8 mouse cellular contexts compared by ENCODE assay signal in genomic region chr6:89613336-89614106, GRCm38 (mm10). TPM values are rescaled to one million over a fixed set of nuclear protein-coding genes. Genes with fewer than 3 reads are reported as not detected.
DNase-seq lines count a peak whose midpoint lies in the region; ATAC-seq lines count a peak whose summit lies in the region.

No protein-coding gene starts in this region.

- H3K27ac ChIP-seq in heart, embryonic 13.5 days (replicated peaks) = peak overlapping the region; percentile 42; the same call in 1 of the 2 replicates
- peak overlapping the region; percentile 28; the same call in 1 of the 2 replicates for H3K27ac ChIP-seq in embryonic facial prominence, embryonic 13.5 days
- peak overlapping the region; percentile 80 for H3K27ac ChIP-seq in midbrain, embryonic 15.5 days

- peaks cover 9% of the 10 kb centered on the region; the same call in 1 of the 2 replicates for H3K4me1 ChIP-seq in heart, embryonic 13.5 days
- peaks cover 9% of the 10 kb centered on the region for H3K4me1 ChIP-seq in embryonic facial prominence, embryonic 13.5 days
- peaks cover 26% of the 10 kb centered on the region for H3K4me1 ChIP-seq in midbrain, embryonic 15.5 days

- H3K9me3 ChIP-seq in heart, embryonic 13.5 days = no peaks in the 10 kb centered on the region
- no peaks in the 10 kb centered on the region for H3K9me3 ChIP-seq in embryonic facial prominence, embryonic 13.5 days
- H3K9me3 ChIP-seq in midbrain, embryonic 15.5 days = no peaks in the 10 kb centered on the region

- no peak for DNase-seq in heart, adult 9 months (ENCODE audit: low spot score in 2 of 2)
- DNase-seq in layer of hippocampus, adult 18-20 months (ENCODE audit: low spot score in 2 of 2) = peak; percentile 63 to 83
- DNase-seq in ovary, adult 18-20 months (ENCODE audit: low spot score) = no peak
- no peak for DNase-seq in natural killer cell, adult 2 months (ENCODE audit: low spot score in 2 of 2)

- no peaks in the 10 kb centered on the region; the same call in 1 of the 2 replicates for H3K27me3 ChIP-seq in heart, embryonic 13.5 days (replicated peaks)
- H3K27me3 ChIP-seq in embryonic facial prominence, embryonic 13.5 days = no peaks in the 10 kb centered on the region
- H3K27me3 ChIP-seq in midbrain, embryonic 15.5 days (replicated peaks) = no peaks in the 10 kb centered on the region

- no peak; the same call in 1 of the 2 replicates for ATAC-seq in heart, embryonic 13.5 days (ENCODE audit: extremely low read depth, insufficient number of reproducible peaks, low FRiP score, low TSS enrichment)
- ATAC-seq in embryonic facial prominence, embryonic 13.5 days (ENCODE audit: insufficient number of reproducible peaks, insufficient read depth, low FRiP score, low TSS enrichment, low read depth) = 0 out of 2 replicates have a peak, but pooled peaks have one; percentile 52
- peak; percentile 94 for ATAC-seq in midbrain, embryonic 15.5 days (replicated peaks)
- ATAC-seq in erythroid progenitor cell, adult 5-6 weeks (replicated peaks; ENCODE audit: low FRiP score, poor library complexity, severe bottlenecking) = no peak

- H3K4me2 ChIP-seq in heart, embryonic 13.5 days = 0 out of 2 replicates have a peak overlapping the region, but pooled peaks have one; percentile 4
- no peak overlapping the region for H3K4me2 ChIP-seq in embryonic facial prominence, embryonic 13.5 days
- H3K4me2 ChIP-seq in midbrain, embryonic 15.5 days = no peak overlapping the region

- 48% methylated on average over 15 of the region's 15 CpGs for WGBS in heart, embryonic 13.5 days
- 65% methylated on average over 15 of the region's 15 CpGs for WGBS in embryonic facial prominence, embryonic 13.5 days
- WGBS in midbrain, embryonic 15.5 days = 24% methylated on average over 15 of the region's 15 CpGs

- no peaks in the 10 kb centered on the region for H3K36me3 ChIP-seq in heart, embryonic 13.5 days
- no peaks in the 10 kb centered on the region for H3K36me3 ChIP-seq in embryonic facial prominence, embryonic 13.5 days
- no peaks in the 10 kb centered on the region for H3K36me3 ChIP-seq in midbrain, embryonic 15.5 days (replicated peaks)

- H3K9ac ChIP-seq in heart, embryonic 13.5 days = no peak overlapping the region
- H3K9ac ChIP-seq in embryonic facial prominence, embryonic 13.5 days = no peak overlapping the region
- H3K9ac ChIP-seq in midbrain, embryonic 15.5 days = peak overlapping the region; percentile 4; the same call in 1 of the 2 replicates

- no peak overlapping the region for H3K4me3 ChIP-seq in heart, embryonic 13.5 days
- no peak overlapping the region for H3K4me3 ChIP-seq in embryonic facial prominence, embryonic 13.5 days
- H3K4me3 ChIP-seq in midbrain, embryonic 15.5 days = no peak overlapping the region

RNA-seq across cellular contexts. Expression of gene Chchd6, which starts 18.1 kb away (rescaled TPM):
- 46.3 and 50.3 TPM in 2 replicates for polyA plus RNA-seq in heart, embryonic 13.5 days (2015; fragmentation: Nextera tagmentation; extraction: Ambion mirVana)
- 65.0 and 67.2 TPM in 2 replicates for polyA plus RNA-seq in embryonic facial prominence, embryonic 13.5 days (2015; fragmentation: Nextera tagmentation; extraction: Ambion mirVana)
- 10 to 100 TPM; 69.6 to 76.4 TPM for total RNA-seq in layer of hippocampus, adult 18-20 months (2021)
- 173 and 185 TPM in 2 replicates for polyA plus RNA-seq in midbrain, embryonic 15.5 days (2015; fragmentation: Nextera tagmentation; extraction: Ambion mirVana)
- total RNA-seq in erythroid progenitor cell, adult 5-6 weeks (2015; ENCODE audit: low replicate concordance) = 5.0 TPM in 1 of 2 replicates, not detected in the other
- total RNA-seq in erythroid progenitor cell, adult 5-6 weeks (2017; ENCODE audit: low replicate concordance) = 3.7 TPM in 1 of 2 replicates, not detected in the other

RNA-seq across cellular contexts. Expression of gene Txnrd3, which starts 30.3 kb away (rescaled TPM):
- 9.1 and 9.6 TPM in 2 replicates for polyA plus RNA-seq in heart, embryonic 13.5 days (2015; fragmentation: Nextera tagmentation; extraction: Ambion mirVana)
- polyA plus RNA-seq in embryonic facial prominence, embryonic 13.5 days (2015; fragmentation: Nextera tagmentation; extraction: Ambion mirVana) = 9.6 and 10.1 TPM in 2 replicates
- 1 to 10 TPM; 3.7 to 4.0 TPM for total RNA-seq in layer of hippocampus, adult 18-20 months (2021)
- 16.7 and 16.8 TPM in 2 replicates for polyA plus RNA-seq in midbrain, embryonic 15.5 days (2015; fragmentation: Nextera tagmentation; extraction: Ambion mirVana)
- total RNA-seq in erythroid progenitor cell, adult 5-6 weeks (2015; ENCODE audit: low replicate concordance) = 1.3 TPM in 1 of 2 replicates, not detected in the other
- 1.5 TPM in 1 of 2 replicates, not detected in the other for total RNA-seq in erythroid progenitor cell, adult 5-6 weeks (2017; ENCODE audit: low replicate concordance)

Comparison
In these comparisons a context has a peak if more than half of its experiments do, and no peak if none do; other contexts are left out.
1. ATAC-seq: peak in embryonic facial prominence, embryonic 13.5 days (single experiment) and midbrain, embryonic 15.5 days (single experiment); none in heart, embryonic 13.5 days (single experiment) and erythroid progenitor cell, adult 5-6 weeks (single experiment).
2. H3K27ac ChIP-seq: peak in every context shown above with its lines; median percentile 80 in midbrain, embryonic 15.5 days; 42 in heart, embryonic 13.5 days; 28 in embryonic facial prominence, embryonic 13.5 days.
3. DNase-seq: peak in layer of hippocampus, adult 18-20 months (2 of 2); none in heart, adult 9 months (0 of 2), ovary, adult 18-20 months (single experiment) and natural killer cell, adult 2 months (0 of 2).